Mouse (Mus musculus) embryonic facial prominence, embryonic 14.5 days (tissue): Measurements from ENCODE around the gene Dcun1d2. TPM values are rescaled to one million over a fixed set of nuclear protein-coding genes. Genes with fewer than 3 reads are reported as not detected.

ENCODE experiments used
- ATAC-seq: fragments of 200-750 bp; cut with Nextera tagmentation; 2 replicates; pipeline ENCODE4 v1.8.0; 2017; ENCODE audit warnings: low read depth, moderate number of reproducible peaks, moderate TSS enrichment
- DNase-seq: peaks from one replicate; pipeline ENCODE4 v3.0.0-alpha.2; 2015; ENCODE audit warnings: low spot score
- H3K27ac ChIP-seq: fragments of 300-500 bp; sonication (generic); replicated peaks from 2 replicates; pipeline ENCODE4 v1.5.1; 2014; ENCODE audit warnings: low read depth, mild to moderate bottlenecking, low read length, moderate library complexity
- H3K27me3 ChIP-seq: fragments of 300-500 bp; sonication (generic); replicated peaks from 2 replicates; pipeline ENCODE4 v1.6.1; 2014; ENCODE audit warnings: low read length; ENCODE audit not compliant: control insufficient read depth, insufficient read depth
- H3K36me3 ChIP-seq: fragments of 300-500 bp; sonication (generic); 2 replicates; pipeline ENCODE4 v1.6.1; 2014; ENCODE audit warnings: low read length, mixed read lengths; ENCODE audit not compliant: control insufficient read depth, insufficient read depth
- H3K4me1 ChIP-seq: fragments of 300-500 bp; sonication (generic); 2 replicates; pipeline ENCODE4 v1.6.1; 2014; ENCODE audit warnings: antibody characterized with exemption, low read length; ENCODE audit not compliant: control insufficient read depth, insufficient read depth
- H3K4me2 ChIP-seq: fragments of 300-500 bp; sonication (generic); 2 replicates; pipeline ENCODE4 v1.6.1; 2014; ENCODE audit warnings: low read depth, mild to moderate bottlenecking, low read length, moderate library complexity, mixed read lengths
- H3K4me3 ChIP-seq: fragments of 300-500 bp; sonication (generic); 2 replicates; pipeline ENCODE4 v1.5.1; 2014; ENCODE audit warnings: low read depth, mild to moderate bottlenecking, low read length
- H3K9ac ChIP-seq: fragments of 300-500 bp; sonication (generic); 2 replicates; pipeline ENCODE4 v1.6.1; 2014; ENCODE audit warnings: low read depth, mild to moderate bottlenecking, low read length, moderate library complexity, mixed read lengths
- H3K9me3 ChIP-seq: fragments of 300-500 bp; sonication (generic); 2 replicates; pipeline ENCODE4 v1.6.1; 2016; ENCODE audit warnings: low read length; ENCODE audit not compliant: control insufficient read depth
- WGBS: fragments of 180-500 bp; shearing (Covaris S2); extraction: QIAGEN DNeasy Blood & Tissue Kit; methylation state at CpG from one replicate; pipeline ENCODE4 v1.1.7; 2014; 5-methylcytosine and 5-hydroxymethylcytosine counted together
- polyA plus RNA-seq: library from polyadenylated mRNA; unstranded; fragments of >200 nt; fragmentation: Nextera tagmentation; extraction: Ambion mirVana; gene quantifications from 2 replicates; pipeline ENCODE4 v1.2.1, GENCODE M21; 2014

Dcun1d2 gene
- polyA plus RNA-seq, 1 experiment from 2014 or later, result 27.5 TPM

GRCm38 (mm10) chr8:13244343-13244880 lies 43.5 kb downstream of the Dcun1d2 start:
- Histone ChIP-seq H3K27ac (no peak overlapping the region), H3K27me3 (no peaks in the 10 kb centered on the region), H3K4me3 (no peak overlapping the region), H3K9me3 (no peaks in the 10 kb centered on the region), H3K9ac (no peak overlapping the region), H3K4me2 (no peak overlapping the region), H3K36me3 (no peaks in the 10 kb centered on the region), H3K4me1 (no peaks in the 10 kb centered on the region)
- WGBS, result 83% methylated on average over 11 of the region's 11 CpGs
- DNase-seq (no peak), ATAC-seq (no peak)

GRCm38 (mm10) chr8:13242985-13243870 lies 44.7 kb downstream of the Dcun1d2 start:
- Histone ChIP-seq H3K4me2 (no peak overlapping the region), H3K27me3 (no peaks in the 10 kb centered on the region), H3K27ac (no peak overlapping the region), H3K9me3 (no peaks in the 10 kb centered on the region), H3K36me3 (no peaks in the 10 kb centered on the region), H3K9ac (no peak overlapping the region), H3K4me3 (no peak overlapping the region), H3K4me1 (no peaks in the 10 kb centered on the region)
- ATAC-seq (no peak), DNase-seq (no peak)
- 70% methylated on average over 10 of the region's 10 CpGs for WGBS

DNA sequence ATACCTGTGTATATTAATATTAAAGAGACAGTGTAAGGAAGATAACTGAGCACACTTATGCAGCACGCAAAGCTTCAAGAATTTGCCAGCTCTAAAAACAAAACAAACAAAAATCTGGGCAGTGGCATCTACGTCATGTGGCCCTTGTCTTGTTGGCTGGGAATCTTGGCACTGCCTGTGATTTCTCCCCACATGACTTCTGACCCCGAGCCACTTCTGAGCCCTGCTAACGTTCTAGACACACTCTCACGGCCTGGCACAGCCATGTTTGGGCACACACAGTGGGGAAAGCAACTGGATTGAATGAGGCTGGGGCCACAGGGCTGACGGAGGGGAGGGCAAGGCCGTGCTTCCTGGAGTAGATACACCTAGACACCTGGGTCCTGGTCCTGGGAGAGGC lies 47.2 kb downstream of the Dcun1d2 start:
- Histone ChIP-seq H3K9ac (no peak overlapping the region), H3K4me3 (no peak overlapping the region), H3K27ac (no peak overlapping the region), H3K9me3 (no peaks in the 10 kb centered on the region), H3K4me2 (no peak overlapping the region), H3K36me3 (no peaks in the 10 kb centered on the region), H3K4me1 (no peaks in the 10 kb centered on the region), H3K27me3 (no peaks in the 10 kb centered on the region)
- ATAC-seq (no peak), DNase-seq (no peak)
- 82% methylated on average over 7 of the region's 7 CpGs for WGBS

- WGBS, result 83% methylated on average over 9 of the region's 9 CpGs
- Histone ChIP-seq H3K27ac (no peak overlapping the region), H3K4me1 (no peaks in the 10 kb centered on the region), H3K27me3 (no peaks in the 10 kb centered on the region), H3K4me2 (no peak overlapping the region), H3K4me3 (no peak overlapping the region), H3K36me3 (no peaks in the 10 kb centered on the region), H3K9ac (no peak overlapping the region), H3K9me3 (no peaks in the 10 kb centered on the region)
- DNase-seq, result no peak
- no peak for ATAC-seq
Measured at GRCm38 (mm10) chr8:13240055-13240454, 47.9 kb downstream of the Dcun1d2 start.

GRCm38 (mm10) chr8:13234803-13235202 lies 53.1 kb downstream of the Dcun1d2 start:
- H3K4me1 ChIP-seq, result no peaks in the 10 kb centered on the region
- no peak overlapping the region for H3K4me3 ChIP-seq
- H3K27ac ChIP-seq, result no peak overlapping the region
- 91% methylated on average over 13 of the region's 13 CpGs for WGBS
- H3K27me3 ChIP-seq, result no peaks in the 10 kb centered on the region
- ATAC-seq (no peak), DNase-seq (no peak)
- H3K9ac ChIP-seq, result no peak overlapping the region
- no peak overlapping the region for H3K4me2 ChIP-seq
- H3K36me3 ChIP-seq, result no peaks in the 10 kb centered on the region
- H3K9me3 ChIP-seq, result no peaks in the 10 kb centered on the region

DNA sequence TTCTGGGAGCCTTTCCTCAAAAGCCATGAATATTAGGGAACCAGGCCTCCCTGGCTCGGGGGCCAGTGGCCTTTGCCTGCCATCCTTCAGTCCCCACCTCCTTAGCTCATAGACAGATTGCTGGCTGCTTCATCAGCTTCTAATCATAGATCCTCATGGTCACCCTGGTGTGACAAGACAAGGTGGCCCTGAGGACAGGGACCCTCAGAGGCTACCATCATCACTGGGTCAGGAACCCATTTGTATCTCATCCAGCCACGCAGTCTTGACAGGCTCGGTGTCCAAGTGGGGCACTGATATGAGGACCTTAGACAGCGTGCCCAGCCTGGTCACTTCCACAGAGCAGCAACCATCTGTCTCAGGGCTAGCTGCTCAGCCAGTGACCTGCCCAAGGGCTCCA lies 57.5 kb downstream of the Dcun1d2 start:
- DNase-seq (no peak), ATAC-seq (no peak)
- H3K27ac ChIP-seq, result no peak overlapping the region
- H3K36me3 ChIP-seq, result no peaks in the 10 kb centered on the region
- H3K9ac ChIP-seq, result no peak overlapping the region
- WGBS, result 89% methylated on average over 4 of the region's 4 CpGs
- H3K4me3 ChIP-seq, result no peak overlapping the region
- no peaks in the 10 kb centered on the region for H3K9me3 ChIP-seq
- no peaks in the 10 kb centered on the region for H3K4me1 ChIP-seq
- H3K4me2 ChIP-seq, result no peak overlapping the region
- H3K27me3 ChIP-seq, result no peaks in the 10 kb centered on the region

DNA sequence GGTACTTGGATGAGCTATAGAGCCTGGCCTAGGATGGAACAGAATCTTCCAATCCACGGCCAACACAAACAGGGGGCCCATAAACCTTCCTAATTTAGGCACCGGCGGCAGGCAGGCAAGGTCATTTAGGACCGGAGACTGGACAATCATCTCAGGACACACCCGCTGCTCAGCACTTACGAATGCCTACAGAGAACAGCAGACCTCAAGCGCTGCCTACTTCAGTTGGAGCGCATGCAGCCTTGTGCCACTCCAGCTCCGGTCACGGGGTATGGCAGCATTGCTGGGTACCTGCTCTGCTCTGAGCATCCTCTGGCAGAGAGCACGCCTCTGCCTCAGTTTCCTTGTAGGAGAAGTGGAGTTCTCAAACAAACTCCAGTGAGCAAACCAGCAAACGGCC lies 58.1 kb downstream of the Dcun1d2 start:
- H3K9me3 ChIP-seq, result no peaks in the 10 kb centered on the region
- 86% methylated on average over 12 of the region's 12 CpGs for WGBS

DNA sequence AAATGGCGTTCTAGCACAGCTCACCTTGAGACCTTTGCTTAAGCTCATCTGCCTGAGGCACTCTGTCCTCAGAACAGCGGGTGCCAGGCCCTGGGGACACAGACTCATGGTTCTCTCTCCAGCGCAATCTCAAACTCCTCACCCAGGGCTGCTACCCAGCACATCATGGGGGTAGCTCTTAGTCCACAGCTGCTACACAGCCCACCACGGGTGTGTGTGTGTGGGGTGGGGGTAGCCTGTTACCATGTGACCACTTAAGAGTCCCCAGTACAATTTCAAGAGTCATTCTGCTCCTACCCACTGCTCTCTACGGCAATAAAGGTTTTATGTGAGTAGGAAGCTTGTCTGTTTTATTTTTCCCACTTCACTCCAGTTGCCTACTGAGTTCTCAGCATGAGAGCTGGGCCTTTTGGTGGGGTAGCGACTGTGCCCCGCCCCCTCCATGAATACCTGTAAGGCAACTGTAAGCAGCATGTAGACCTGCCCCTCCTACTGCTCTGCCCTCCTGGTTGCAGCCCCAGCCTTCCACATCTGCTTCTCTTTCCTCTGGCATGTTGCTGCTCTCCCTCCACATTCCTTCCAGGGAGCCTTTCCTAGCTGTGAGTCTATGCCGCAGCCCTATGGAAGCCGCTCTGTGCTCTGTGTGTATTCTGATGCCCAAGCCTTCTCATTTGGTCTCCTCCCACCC lies 58.9 kb downstream of the Dcun1d2 start:
- Histone ChIP-seq H3K9me3 (no peaks in the 10 kb centered on the region), H3K4me1 (no peaks in the 10 kb centered on the region), H3K36me3 (no peaks in the 10 kb centered on the region), H3K27me3 (no peaks in the 10 kb centered on the region), H3K4me3 (no peak overlapping the region), H3K4me2 (no peak overlapping the region), H3K9ac (no peak overlapping the region), H3K27ac (no peak overlapping the region)
- DNase-seq (no peak), ATAC-seq (no peak)
- 40% methylated on average over 9 of the region's 9 CpGs for WGBS

More for the DNA sequence above, 58.1 kb downstream of the Dcun1d2 start:
- Histone ChIP-seq H3K9ac (no peak overlapping the region), H3K27ac (no peak overlapping the region), H3K36me3 (no peaks in the 10 kb centered on the region), H3K4me2 (no peak overlapping the region), H3K27me3 (no peaks in the 10 kb centered on the region), H3K4me1 (no peaks in the 10 kb centered on the region), H3K4me3 (no peak overlapping the region)
- DNase-seq (no peak), ATAC-seq (no peak)
